11 mouse cellular contexts compared by ENCODE assay signal in the genomic region with DNA sequence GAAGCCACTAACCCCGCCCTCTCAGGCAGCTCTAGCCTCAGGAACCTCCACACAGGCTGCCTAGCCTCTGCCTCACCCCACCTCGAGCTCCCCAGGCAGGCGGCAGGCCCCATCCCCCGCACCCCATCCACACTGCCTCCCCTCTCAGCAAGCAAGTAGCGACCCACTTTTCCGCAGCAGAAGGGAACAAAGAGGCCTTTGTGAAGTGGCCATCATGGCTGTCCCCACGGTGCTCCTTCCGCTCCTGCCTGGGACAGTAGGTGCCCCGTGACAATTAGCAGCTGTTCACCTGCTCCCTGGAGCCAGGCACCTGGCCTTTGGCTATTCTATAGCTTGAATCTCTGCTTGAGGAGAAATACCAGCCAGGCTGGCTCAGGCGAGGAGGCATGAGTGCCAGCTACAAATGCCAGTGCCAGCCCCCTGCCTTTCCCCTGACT. TPM values are rescaled to one million over a fixed set of nuclear protein-coding genes. Genes with fewer than 3 reads are reported as not detected.
DNase-seq lines count a peak whose midpoint lies in the region; ATAC-seq lines count a peak whose summit lies in the region.
"Had no signal": no experiment of that assay in that cellular context is flagged by ENCODE, and none has a peak within 500 bp of the region (broad histone marks: within the 10 kb centered on the region; RNA-seq: fewer than 3 reads in every experiment).

No protein-coding gene starts in this region.

- no peaks in the 10 kb centered on the region for H3K36me3 ChIP-seq in embryonic facial prominence, embryonic 14.5 days (ENCODE audit: control insufficient read depth, insufficient read depth, low read length)
- H3K36me3 ChIP-seq in hindbrain, embryonic 15.5 days, result no peaks in the 10 kb centered on the region
- H3K36me3 ChIP-seq: heart, embryonic 13.5 days had no signal

- H3K9me3 ChIP-seq in embryonic facial prominence, embryonic 14.5 days (ENCODE audit: control insufficient read depth, low read length), result no peaks in the 10 kb centered on the region
- H3K9me3 ChIP-seq in hindbrain, embryonic 15.5 days, result no peaks in the 10 kb centered on the region
- H3K9me3 ChIP-seq: heart, embryonic 13.5 days had no signal

- H3K27ac ChIP-seq in embryonic facial prominence, embryonic 14.5 days (replicated peaks; ENCODE audit: low read depth, low read length), result no peak overlapping the region
- peak overlapping the region; percentile 45; the same call in 1 of the 2 replicates for H3K27ac ChIP-seq in hindbrain, embryonic 15.5 days (replicated peaks)
- H3K27ac ChIP-seq: heart, embryonic 13.5 days had no signal

- peaks cover 10% of the 10 kb centered on the region for H3K27me3 ChIP-seq in embryonic facial prominence, embryonic 14.5 days (replicated peaks; ENCODE audit: control insufficient read depth, insufficient read depth, low read length)
- no peaks in the 10 kb centered on the region for H3K27me3 ChIP-seq in hindbrain, embryonic 15.5 days

- 11% methylated on average over 9 of the region's 10 CpGs for WGBS in embryonic facial prominence, embryonic 14.5 days
- 15% methylated on average over 10 of the region's 10 CpGs for WGBS in hindbrain, embryonic 15.5 days

- H3K4me2 ChIP-seq in embryonic facial prominence, embryonic 14.5 days (ENCODE audit: low read depth, low read length), result no peak overlapping the region
- no peak overlapping the region for H3K4me2 ChIP-seq in hindbrain, embryonic 15.5 days
- H3K4me2 ChIP-seq: heart, embryonic 13.5 days had no signal

- peak; percentile 51 for DNase-seq in right cerebral cortex, adult 18-20 months
- DNase-seq in right cerebral cortex, postnatal 36 days (ENCODE audit: low spot score in 2 of 2), result no peak
- peak; percentile 17 for DNase-seq in embryonic facial prominence, embryonic 14.5 days (ENCODE audit: low spot score)
- DNase-seq in retina, postnatal 1 day, result peak; percentile 94
- no peak for DNase-seq in heart, postnatal 4 days
- DNase-seq: kidney, adult 8-10 months; lung, adult 2 months; thymus, postnatal 36 days had no signal

- H3K4me3 ChIP-seq in embryonic facial prominence, embryonic 14.5 days (ENCODE audit: low read depth, low read length), result no peak overlapping the region
- no peak overlapping the region for H3K4me3 ChIP-seq in hindbrain, embryonic 15.5 days
- H3K4me3 ChIP-seq: heart, embryonic 13.5 days had no signal

- H3K4me1 ChIP-seq in embryonic facial prominence, embryonic 14.5 days (ENCODE audit: control insufficient read depth, insufficient read depth, low read length), result no peaks in the 10 kb centered on the region
- peaks cover 26% of the 10 kb centered on the region for H3K4me1 ChIP-seq in hindbrain, embryonic 15.5 days (replicated peaks)
- H3K4me1 ChIP-seq: heart, embryonic 13.5 days had no signal

- peak; percentile 30; the same call in 1 of the 2 replicates for ATAC-seq in embryonic facial prominence, embryonic 14.5 days (ENCODE audit: low read depth)
- ATAC-seq in hindbrain, embryonic 15.5 days (ENCODE audit: low FRiP score, low read depth), result peak; percentile 37; the same call in 1 of the 2 replicates
- ATAC-seq in activated CD4-positive, CD25-positive, alpha-beta regulatory T cell, adult 4 months, result no peak

- no peak overlapping the region for H3K9ac ChIP-seq in embryonic facial prominence, embryonic 14.5 days (ENCODE audit: low read depth, low read length)
- H3K9ac ChIP-seq in hindbrain, embryonic 15.5 days, result no peak overlapping the region
- H3K9ac ChIP-seq: heart, embryonic 13.5 days had no signal

RNA-seq across cellular contexts. Expression of a gene that starts 9.3 kb away (rescaled TPM):
- 1.7 and 2.8 TPM in 2 replicates for polyA plus RNA-seq in embryonic facial prominence, embryonic 14.5 days (2014; fragmentation: Nextera tagmentation; extraction: Ambion mirVana)
- 91.0 and 102 TPM in 2 replicates for polyA plus RNA-seq in hindbrain, embryonic 15.5 days (2015; fragmentation: Nextera tagmentation; extraction: Ambion mirVana)
- polyA plus RNA-seq in activated CD4-positive, CD25-positive, alpha-beta regulatory T cell, adult 4 months (2017; shearing (Covaris generic)), result not detected
- under 1 TPM; 0.14 to 0.20 TPM for total RNA-seq in heart, postnatal 4 days (2021)

Comparison
In these comparisons a context has a peak if more than half of its experiments do, and no peak if none do; other contexts are left out.
1. DNase-seq: peak in right cerebral cortex, adult 18-20 months (single experiment), embryonic facial prominence, embryonic 14.5 days (single experiment) and retina, postnatal 1 day (single experiment); none in right cerebral cortex, postnatal 36 days (0 of 2) and heart, postnatal 4 days (single experiment).
2. RNA of a gene that starts 9.3 kb away (polyA plus RNA-seq): 91.0 to 102 TPM in hindbrain, embryonic 15.5 days; 1.7 to 2.8 TPM in embryonic facial prominence, embryonic 14.5 days and not detected in activated CD4-positive, CD25-positive, alpha-beta regulatory T cell, adult 4 months; every median in the first group is over 10 times any median in the second.